Comparison of ENCODE assay signal across 9 mouse cellular contexts in genomic region chr2:165195411-165196182, GRCm38 (mm10). TPM values are rescaled to one million over a fixed set of nuclear protein-coding genes. Genes with fewer than 3 reads are reported as not detected.
DNase-seq lines count a peak whose midpoint lies in the region; ATAC-seq and TF ChIP-seq lines count a peak whose summit lies in the region.
"Had no signal": no experiment of that assay in that cellular context is flagged by ENCODE, and none has a peak within 500 bp of the region (broad histone marks: within the 10 kb centered on the region; RNA-seq: fewer than 3 reads in every experiment).

No protein-coding gene starts in this region.

- peak overlapping the region; percentile 14 for H3K4me2 ChIP-seq in kidney, postnatal 0 days (ENCODE audit: low read length)
- peak overlapping the region; percentile 41 for H3K4me2 ChIP-seq in hindbrain, embryonic 12.5 days (replicated peaks)

- 0 out of 2 replicates have a peak, but pooled peaks cover 2% of the 10 kb centered on the region for H3K4me1 ChIP-seq in kidney, postnatal 0 days (replicated peaks; ENCODE audit: insufficient read depth, low read length)
- peaks cover 34% of the 10 kb centered on the region for H3K4me1 ChIP-seq in hindbrain, embryonic 12.5 days

- H3K9ac ChIP-seq in kidney, postnatal 0 days (ENCODE audit: low read depth, low read length) = no peak overlapping the region
- H3K9ac ChIP-seq in hindbrain, embryonic 12.5 days = peak overlapping the region; percentile 44

- no peaks in the 10 kb centered on the region for H3K36me3 ChIP-seq in kidney, postnatal 0 days (ENCODE audit: insufficient read depth, low read length)
- no peaks in the 10 kb centered on the region for H3K36me3 ChIP-seq in hindbrain, embryonic 12.5 days

- peak; percentile 57; the same call in 1 of the 2 replicates for ATAC-seq in kidney, postnatal 0 days (replicated peaks; ENCODE audit: low FRiP score, low read depth)
- ATAC-seq in hindbrain, embryonic 12.5 days (ENCODE audit: low FRiP score) = peak; percentile 70
- ATAC-seq in granulocyte monocyte progenitor cell, adult 5-6 weeks (replicated peaks; ENCODE audit: poor library complexity, severe bottlenecking) = no peak
- ATAC-seq in CD4-positive, CD25-positive, alpha-beta regulatory T cell, adult 4 months = no peak

- H3K4me3 ChIP-seq in kidney, postnatal 0 days (replicated peaks; ENCODE audit: low read depth, low read length) = no peak overlapping the region
- H3K4me3 ChIP-seq in hindbrain, embryonic 12.5 days = 0 out of 2 replicates have a peak overlapping the region, but pooled peaks have one; percentile 3

- peak; percentile 83 for DNase-seq in kidney, postnatal 0 days (ENCODE audit: low spot score)
- DNase-seq in kidney, postnatal 36 days = no peak
- DNase-seq in embryo, embryonic 11 days = peak; percentile 84
- DNase-seq in natural killer cell, adult 2 months (ENCODE audit: low spot score in 2 of 2) = peak; percentile 55 to 70
- DNase-seq in left cerebral cortex, adult 9 months (ENCODE audit: low spot score in 2 of 2) = no peak

- H3K27ac ChIP-seq in kidney, postnatal 0 days = no peak overlapping the region
- peak overlapping the region; percentile 83 for H3K27ac ChIP-seq in hindbrain, embryonic 12.5 days

- whole genome bisulfite sequencing in kidney, postnatal 0 days = 4% methylated on average over 32 of the region's 32 CpGs
- 1% methylated on average over 32 of the region's 32 CpGs for WGBS in hindbrain, embryonic 12.5 days

- no peaks in the 10 kb centered on the region for H3K9me3 ChIP-seq in kidney, postnatal 0 days (replicated peaks; ENCODE audit: low read length)
- no peaks in the 10 kb centered on the region for H3K9me3 ChIP-seq in hindbrain, embryonic 12.5 days (replicated peaks)

- H3K27me3 ChIP-seq in kidney, postnatal 0 days (ENCODE audit: insufficient read depth, low read length) = peaks cover 26% of the 10 kb centered on the region
- peaks cover 57% of the 10 kb centered on the region for H3K27me3 ChIP-seq in hindbrain, embryonic 12.5 days

- TF ChIP-seq CTCF in kidney, postnatal 0 days (IDR thresholded peaks at IDR 0.05; ENCODE audit: low read depth) = no peak

RNA-seq across cellular contexts. Expression of gene Cdh22, which starts 39.1 kb away (rescaled TPM):
- polyA plus RNA-seq in kidney, postnatal 0 days (2015; fragmentation: Nextera tagmentation; extraction: Ambion mirVana) = 1.5 and 1.6 TPM in 2 replicates
- 12.3 and 13.5 TPM in 2 replicates for polyA plus RNA-seq in hindbrain, embryonic 12.5 days (2016; fragmentation: Nextera tagmentation; extraction: Ambion mirVana)
- not detected in 2 replicates for total RNA-seq in granulocyte monocyte progenitor cell, adult 5-6 weeks (2014; fragmentation: Nextera tagmentation)
- total RNA-seq in granulocyte monocyte progenitor cell, adult 5-6 weeks (2017) = not detected in 2 replicates
- not detected for polyA plus RNA-seq in CD4-positive, CD25-positive, alpha-beta regulatory T cell, adult 4 months (2017; shearing (Covaris generic))
- total RNA-seq: hematopoietic stem cell, adult 5-6 weeks had no signal

Comparison
In these comparisons a context has a peak if more than half of its experiments do, and no peak if none do; other contexts are left out.
1. DNase-seq: peak in kidney, postnatal 0 days (single experiment), embryo, embryonic 11 days (single experiment) and natural killer cell, adult 2 months (2 of 2); none in kidney, postnatal 36 days (0 of 2) and left cerebral cortex, adult 9 months (0 of 2).
2. ATAC-seq: peak in kidney, postnatal 0 days (single experiment) and hindbrain, embryonic 12.5 days (single experiment); none in granulocyte monocyte progenitor cell, adult 5-6 weeks (single experiment) and CD4-positive, CD25-positive, alpha-beta regulatory T cell, adult 4 months (single experiment).